Mouse (Mus musculus) forebrain, embryonic 11.5 days (tissue): ENCODE measurements around the gene Rpl35a. TPM values are rescaled to one million over a fixed set of nuclear protein-coding genes. Genes with fewer than 3 reads are reported as not detected.

ENCODE experiments used
- ATAC-seq: fragments of 200-750 bp; cut with Nextera tagmentation; replicated peaks from 2 replicates; pipeline ENCODE4 v1.8.0; 2017; ENCODE audit warnings: moderate TSS enrichment; ENCODE audit not compliant: low FRiP score
- DNase-seq: peaks from one replicate; pipeline ENCODE4 v3.0.0-alpha.2; 2017; ENCODE audit warnings: low spot score
- H3K27ac ChIP-seq: fragments of 300-500 bp; sonication (generic); 2 replicates; pipeline ENCODE4 v1.5.1; 2014; ENCODE audit warnings: low read depth, low read length
- H3K27me3 ChIP-seq: fragments of 300-500 bp; sonication (generic); 2 replicates; pipeline ENCODE4 v1.6.1; 2014; ENCODE audit warnings: mild to moderate bottlenecking, low read length, mixed read lengths; ENCODE audit not compliant: control insufficient read depth, insufficient read depth
- H3K36me3 ChIP-seq: fragments of 300-500 bp; sonication (generic); 2 replicates; pipeline ENCODE4 v1.6.1; 2014; ENCODE audit warnings: mild to moderate bottlenecking, low read length, moderate library complexity, mixed read lengths; ENCODE audit not compliant: control insufficient read depth, insufficient read depth
- H3K4me1 ChIP-seq: fragments of 300-500 bp; sonication (generic); replicated peaks from 2 replicates; pipeline ENCODE4 v1.6.1; 2014; ENCODE audit warnings: low read length, mixed read lengths; ENCODE audit not compliant: control insufficient read depth, insufficient read depth
- H3K4me2 ChIP-seq: fragments of 300-500 bp; sonication (generic); 2 replicates; pipeline ENCODE4 v1.6.1; 2014; ENCODE audit warnings: low read depth, mild to moderate bottlenecking, low read length, moderate library complexity, mixed read lengths; ENCODE audit not compliant: severe bottlenecking
- H3K4me3 ChIP-seq: fragments of 300-500 bp; sonication (generic); 2 replicates; pipeline ENCODE4 v1.5.1; 2014; ENCODE audit warnings: low read depth, low read length
- H3K9ac ChIP-seq: fragments of 300-500 bp; sonication (generic); 2 replicates; pipeline ENCODE4 v1.6.1; 2014; ENCODE audit warnings: low read length
- H3K9me3 ChIP-seq: fragments of 300-500 bp; sonication (generic); 2 replicates; pipeline ENCODE4 v1.6.1; 2016; ENCODE audit warnings: low read length, mixed read lengths; ENCODE audit not compliant: control insufficient read depth
- WGBS: fragments of 180-500 bp; shearing (Covaris S2); extraction: QIAGEN DNeasy Blood & Tissue Kit; methylation state at CpG from one replicate; pipeline ENCODE4 v1.1.7; 2014; 5-methylcytosine and 5-hydroxymethylcytosine counted together
- polyA plus RNA-seq: library from polyadenylated mRNA; unstranded; fragments of >200 nt; fragmentation: Nextera tagmentation; extraction: Ambion mirVana; gene quantifications from 2 replicates; pipeline ENCODE4 v1.2.1, GENCODE M21; 2014

Rpl35a gene
- polyA plus RNA-seq, 1 experiment from 2014 or later = 852 TPM

GRCm38 (mm10) chr16:33072871-33073557 is 16.8 kb downstream of the Rpl35a start:
- ATAC-seq (no peak), DNase-seq (no peak)
- H3K4me2 ChIP-seq = no peak overlapping the region
- no peaks in the 10 kb centered on the region for H3K9me3 ChIP-seq
- WGBS = 86% methylated on average over 6 of the region's 6 CpGs
- H3K4me1 ChIP-seq = no peaks in the 10 kb centered on the region
- H3K9ac ChIP-seq = no peak overlapping the region
- H3K27ac ChIP-seq = no peak overlapping the region
- no peak overlapping the region for H3K4me3 ChIP-seq
- H3K27me3 ChIP-seq = no peaks in the 10 kb centered on the region
- H3K36me3 ChIP-seq = peaks cover 2% of the 10 kb centered on the region

GRCm38 (mm10) chr16:33074967-33075366 is 18.7 kb downstream of the Rpl35a start:
- 85% methylated on average over 5 of the region's 5 CpGs for WGBS
- H3K9me3 ChIP-seq = no peaks in the 10 kb centered on the region
- no peak for DNase-seq
- no peaks in the 10 kb centered on the region for H3K27me3 ChIP-seq
- no peak overlapping the region for H3K4me3 ChIP-seq
- H3K9ac ChIP-seq = no peak overlapping the region
- ATAC-seq = no peak
- no peak overlapping the region for H3K27ac ChIP-seq
- H3K36me3 ChIP-seq = peaks cover 2% of the 10 kb centered on the region
- no peak overlapping the region for H3K4me2 ChIP-seq
- no peaks in the 10 kb centered on the region for H3K4me1 ChIP-seq

GRCm38 (mm10) chr16:33076078-33076477 is 19.8 kb downstream of the Rpl35a start:
- no peak overlapping the region for H3K9ac ChIP-seq
- ATAC-seq = no peak

GRCm38 (mm10) chr16:33077069-33077627 is 20.9 kb downstream of the Rpl35a start:
- no peaks in the 10 kb centered on the region for H3K4me1 ChIP-seq
- 92% methylated on average over 5 of the region's 5 CpGs for WGBS
- no peak overlapping the region for H3K27ac ChIP-seq
- ATAC-seq (no peak), DNase-seq (no peak)
- H3K27me3 ChIP-seq = no peaks in the 10 kb centered on the region
- no peaks in the 10 kb centered on the region; the same call in 1 of the 2 replicates for H3K36me3 ChIP-seq
- H3K4me2 ChIP-seq = no peak overlapping the region
- H3K9me3 ChIP-seq = no peaks in the 10 kb centered on the region
- H3K9ac ChIP-seq = no peak overlapping the region
- H3K4me3 ChIP-seq = no peak overlapping the region

More at GRCm38 (mm10) chr16:33076078-33076477, 19.8 kb downstream of the Rpl35a start:
- Histone ChIP-seq H3K9me3 (no peaks in the 10 kb centered on the region), H3K27ac (no peak overlapping the region), H3K4me2 (no peak overlapping the region), H3K4me3 (no peak overlapping the region), H3K36me3 (0 out of 2 replicates have a peak, but pooled peaks cover under 1% of the 10 kb centered on the region), H3K27me3 (no peaks in the 10 kb centered on the region), H3K4me1 (no peaks in the 10 kb centered on the region)
- 87% methylated on average over 6 of the region's 6 CpGs for WGBS
- no peak for DNase-seq

- H3K4me1 ChIP-seq = no peaks in the 10 kb centered on the region
- no peaks in the 10 kb centered on the region; the same call in none of the 2 replicates for H3K36me3 ChIP-seq
- WGBS = 94% methylated on average over 7 of the region's 7 CpGs
- no peaks in the 10 kb centered on the region for H3K27me3 ChIP-seq
- ATAC-seq = no peak
- no peak overlapping the region for H3K27ac ChIP-seq
- no peak for DNase-seq
- no peak overlapping the region for H3K4me2 ChIP-seq
- no peak overlapping the region for H3K4me3 ChIP-seq
- H3K9me3 ChIP-seq = no peaks in the 10 kb centered on the region
- H3K9ac ChIP-seq = no peak overlapping the region
Measured at GRCm38 (mm10) chr16:33080063-33080462, 23.8 kb downstream of the Rpl35a start.

- DNase-seq (no peak), ATAC-seq (no peak)
- Histone ChIP-seq H3K9ac (no peak overlapping the region), H3K9me3 (no peaks in the 10 kb centered on the region), H3K27me3 (no peaks in the 10 kb centered on the region), H3K4me3 (no peak overlapping the region), H3K27ac (no peak overlapping the region), H3K4me2 (no peak overlapping the region), H3K36me3 (no peaks in the 10 kb centered on the region; the same call in none of the 2 replicates), H3K4me1 (no peaks in the 10 kb centered on the region)
- 91% methylated on average over 6 of the region's 6 CpGs for WGBS
Measured at GRCm38 (mm10) chr16:33082951-33083350, 26.7 kb downstream of the Rpl35a start.

GRCm38 (mm10) chr16:33083996-33084395 is 27.7 kb downstream of the Rpl35a start:
- DNase-seq = no peak
- Histone ChIP-seq H3K36me3 (no peaks in the 10 kb centered on the region; the same call in none of the 2 replicates), H3K27ac (no peak overlapping the region), H3K9me3 (no peaks in the 10 kb centered on the region), H3K27me3 (no peaks in the 10 kb centered on the region), H3K9ac (no peak overlapping the region), H3K4me1 (no peaks in the 10 kb centered on the region), H3K4me3 (no peak overlapping the region), H3K4me2 (no peak overlapping the region)
- WGBS = 88% methylated on average over 2 of the region's 2 CpGs
- ATAC-seq = no peak

- Histone ChIP-seq H3K4me2 (no peak overlapping the region), H3K9ac (no peak overlapping the region), H3K9me3 (no peaks in the 10 kb centered on the region), H3K27me3 (no peaks in the 10 kb centered on the region), H3K4me1 (no peaks in the 10 kb centered on the region), H3K36me3 (no peaks in the 10 kb centered on the region; the same call in none of the 2 replicates), H3K4me3 (no peak overlapping the region), H3K27ac (no peak overlapping the region)
- DNase-seq = no peak
- ATAC-seq = no peak
- 91% methylated on average over 8 of the region's 8 CpGs for WGBS
Measured at GRCm38 (mm10) chr16:33085666-33086065, 29.4 kb downstream of the Rpl35a start.
